Mouse (Mus musculus) cerebellum, adult 11-12 months (tissue): ENCODE data around the gene Spen.
A peak's percentile ranks its signal among the peaks of the same experiment; 100 is the strongest.

Experiments used
- DNase-seq: peaks from one replicate; pipeline ENCODE4 v3.0.0; 2022

Spen gene

GRCm38 (mm10) chr4:141526936-141527650 is 11.3 kb downstream of the Spen start:
- no peak for DNase-seq

GRCm38 (mm10) chr4:141525940-141526339 is 12.5 kb downstream of the Spen start:
- DNase-seq: no peak

- no peak for DNase-seq
Observed at GRCm38 (mm10) chr4:141524658-141525057, 13.7 kb downstream of the Spen start.

GRCm38 (mm10) chr4:141523128-141523527 is 15.3 kb downstream of the Spen start:
- no peak for DNase-seq

- no peak for DNase-seq
Observed at GRCm38 (mm10) chr4:141518386-141518785, 20.0 kb downstream of the Spen start.

GRCm38 (mm10) chr4:141514179-141514641 is 24.2 kb downstream of the Spen start:
- no peak for DNase-seq

- DNase-seq: no peak
Observed at GRCm38 (mm10) chr4:141512145-141512544, 26.3 kb downstream of the Spen start.

GRCm38 (mm10) chr4:141510457-141510856 is 27.9 kb downstream of the Spen start:
- no peak for DNase-seq

GRCm38 (mm10) chr4:141506893-141507292 is 31.5 kb downstream of the Spen start:
- peak; percentile 34 for DNase-seq

- DNase-seq: peak; percentile 66
Observed at GRCm38 (mm10) chr4:141506352-141506751, 32.0 kb downstream of the Spen start.

GRCm38 (mm10) chr4:141505810-141506209 is 32.6 kb downstream of the Spen start:
- no peak for DNase-seq

- no peak for DNase-seq
Observed at GRCm38 (mm10) chr4:141504471-141504870, 33.9 kb downstream of the Spen start.

- DNase-seq: no peak
Observed at GRCm38 (mm10) chr4:141502723-141503122, 35.7 kb downstream of the Spen start.

- no peak for DNase-seq
Observed at GRCm38 (mm10) chr4:141501058-141501457, 37.3 kb downstream of the Spen start.

GRCm38 (mm10) chr4:141500637-141501036 is 37.8 kb downstream of the Spen start:
- DNase-seq: no peak

GRCm38 (mm10) chr4:141488670-141489069 is 49.7 kb downstream of the Spen start:
- no peak for DNase-seq

- no peak for DNase-seq
Observed at GRCm38 (mm10) chr4:141487581-141487980, 50.8 kb downstream of the Spen start.

- no peak for DNase-seq
Observed at GRCm38 (mm10) chr4:141484071-141484470, 54.3 kb downstream of the Spen start.

- peak; percentile 64 for DNase-seq
Observed at GRCm38 (mm10) chr4:141479411-141479810, 59.0 kb downstream of the Spen start.

- peak; percentile 41 for DNase-seq
Observed at GRCm38 (mm10) chr4:141478794-141479193, 59.6 kb downstream of the Spen start.

- DNase-seq: peak; percentile 72
Observed at GRCm38 (mm10) chr4:141478225-141478624, 60.2 kb downstream of the Spen start.

- peak; percentile 91 for DNase-seq
Observed at GRCm38 (mm10) chr4:141477681-141478102, 60.7 kb downstream of the Spen start.

- peak; percentile 25 for DNase-seq
Observed at GRCm38 (mm10) chr4:141474431-141474830, 64.0 kb downstream of the Spen start.

GRCm38 (mm10) chr4:141472641-141473321 is 65.6 kb downstream of the Spen start:
- DNase-seq: no peak
